Mouse (Mus musculus): Measurements from ENCODE around the gene Pnma1.

Pnma1 gene

GRCm38 (mm10) chr12:84147954-84148621 is at the start of gene Pnma1:
Pnma1 (minus strand) TSS chr12:84148489.
- DNase-seq (ENCODE audit: low read depth, low spot score) = peak; percentile 34

- no peak for DNase-seq (ENCODE audit: low read depth, low spot score)
These were observed 46.9 kb upstream of the Pnma1 start for GRCm38 (mm10) chr12:84195195-84195594.

- no peak for DNase-seq (ENCODE audit: low read depth, low spot score)
These were observed 46.3 kb upstream of the Pnma1 start for GRCm38 (mm10) chr12:84194400-84195109.

- peak; percentile 97 for DNase-seq (ENCODE audit: low read depth, low spot score)
These were observed 45.5 kb upstream of the Pnma1 start for GRCm38 (mm10) chr12:84193642-84194399.

GRCm38 (mm10) chr12:84192741-84193641 is 44.7 kb upstream of the Pnma1 start:
- DNase-seq (ENCODE audit: low read depth, low spot score) = no peak

- no peak for DNase-seq (ENCODE audit: low read depth, low spot score)
These were observed 44.0 kb upstream of the Pnma1 start for GRCm38 (mm10) chr12:84192280-84192679.

- no peak for DNase-seq (ENCODE audit: low read depth, low spot score)
These were observed 43.5 kb upstream of the Pnma1 start for GRCm38 (mm10) chr12:84191770-84192169.

- no peak for DNase-seq (ENCODE audit: low read depth, low spot score)
These were observed 42.9 kb upstream of the Pnma1 start for GRCm38 (mm10) chr12:84191190-84191589.

- DNase-seq (ENCODE audit: low read depth, low spot score) = no peak
These were observed 42.0 kb upstream of the Pnma1 start for GRCm38 (mm10) chr12:84190151-84190820.

GRCm38 (mm10) chr12:84188881-84189444 is 40.7 kb upstream of the Pnma1 start:
- no peak for DNase-seq (ENCODE audit: low read depth, low spot score)

GRCm38 (mm10) chr12:84187752-84188601 is 39.7 kb upstream of the Pnma1 start:
- DNase-seq (ENCODE audit: low read depth, low spot score) = no peak

GRCm38 (mm10) chr12:84186950-84187349 is 38.7 kb upstream of the Pnma1 start:
- no peak for DNase-seq (ENCODE audit: low read depth, low spot score)

GRCm38 (mm10) chr12:84186536-84186935 is 38.2 kb upstream of the Pnma1 start:
- DNase-seq (ENCODE audit: low read depth, low spot score) = no peak

- no peak for DNase-seq (ENCODE audit: low read depth, low spot score)
These were observed 37.3 kb upstream of the Pnma1 start for GRCm38 (mm10) chr12:84185547-84185946.

- DNase-seq (ENCODE audit: low read depth, low spot score) = no peak
These were observed 36.7 kb upstream of the Pnma1 start for GRCm38 (mm10) chr12:84184979-84185378.

GRCm38 (mm10) chr12:84181999-84182398 is 33.7 kb upstream of the Pnma1 start:
- no peak for DNase-seq (ENCODE audit: low read depth, low spot score)

GRCm38 (mm10) chr12:84180701-84181435 is 32.6 kb upstream of the Pnma1 start:
- peak; percentile 70 for DNase-seq (ENCODE audit: low read depth, low spot score)

- no peak for DNase-seq (ENCODE audit: low read depth, low spot score)
These were observed 31.8 kb upstream of the Pnma1 start for GRCm38 (mm10) chr12:84180090-84180489.

Measured in skeletal muscle tissue, adult 2 months (tissue).